Mouse (Mus musculus) natural killer cell, adult 2 months (primary cell): ENCODE data around the gene Pxk.

Experiments
- DNase-seq, 2 experiments: peaks; one replicate each; pipeline ENCODE4 v3.0.0; 2022; ENCODE audit warnings: low spot score in 2 of 2

Pxk gene

GRCm38 (mm10) chr14:8200769-8201168 lies 102.8 kb downstream of the Pxk start:
- DNase-seq: no peak

DNA sequence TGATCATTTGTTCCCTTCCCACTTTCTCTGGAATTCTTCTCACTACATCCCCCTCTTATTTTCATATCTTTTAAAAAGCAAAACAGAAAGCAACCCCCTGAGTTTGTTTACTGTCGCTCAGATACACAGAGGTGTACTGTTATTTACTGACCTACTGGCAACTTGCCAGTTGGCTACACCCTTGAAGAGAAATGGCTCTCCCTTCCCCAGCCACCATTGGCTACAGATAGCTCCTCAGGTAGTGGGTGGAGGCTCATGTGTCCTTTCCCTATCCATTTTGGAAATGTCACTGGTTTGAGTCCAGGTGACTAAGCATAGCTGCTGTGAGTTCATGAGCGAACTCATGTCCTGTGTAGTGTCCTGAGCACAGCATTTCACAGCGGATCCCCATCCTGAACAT lies 103.7 kb downstream of the Pxk start:
- DNase-seq: no peak

DNA sequence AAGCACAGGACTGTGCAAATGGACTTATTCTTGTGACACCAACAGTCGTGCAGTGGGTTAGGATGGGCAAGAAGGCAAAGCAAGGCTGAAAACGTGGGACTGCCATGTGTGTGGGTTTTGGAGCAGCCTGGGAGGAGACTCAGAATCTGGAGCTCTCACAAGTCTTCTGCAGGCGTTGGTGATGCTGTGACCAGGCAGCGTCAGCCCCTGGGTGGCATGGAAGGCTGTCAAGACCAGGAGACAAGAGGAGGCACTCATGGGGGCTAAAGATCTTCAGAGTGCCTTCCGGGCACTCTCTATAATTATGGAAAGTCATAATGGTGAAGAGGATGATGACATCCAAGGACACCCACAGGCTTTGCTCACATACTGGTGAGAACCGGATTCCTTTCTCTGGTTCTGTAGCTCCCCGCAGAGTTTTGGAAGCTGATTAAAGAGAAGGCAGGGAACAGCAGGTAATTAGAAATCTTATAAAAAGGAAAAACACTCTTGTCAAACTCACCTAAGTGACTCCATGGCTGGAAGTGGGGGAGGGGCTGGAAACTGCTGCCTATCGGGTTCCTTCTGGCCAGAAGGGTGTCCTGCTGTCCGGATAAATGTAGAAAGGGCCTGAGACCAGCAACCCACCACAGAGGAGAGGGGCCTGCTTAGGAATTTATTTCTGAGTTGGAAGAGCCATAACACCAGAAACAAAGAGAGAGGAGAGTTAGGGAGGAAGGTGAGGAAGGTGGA lies 108.3 kb downstream of the Pxk start:
- DNase-seq: no peak

DNA sequence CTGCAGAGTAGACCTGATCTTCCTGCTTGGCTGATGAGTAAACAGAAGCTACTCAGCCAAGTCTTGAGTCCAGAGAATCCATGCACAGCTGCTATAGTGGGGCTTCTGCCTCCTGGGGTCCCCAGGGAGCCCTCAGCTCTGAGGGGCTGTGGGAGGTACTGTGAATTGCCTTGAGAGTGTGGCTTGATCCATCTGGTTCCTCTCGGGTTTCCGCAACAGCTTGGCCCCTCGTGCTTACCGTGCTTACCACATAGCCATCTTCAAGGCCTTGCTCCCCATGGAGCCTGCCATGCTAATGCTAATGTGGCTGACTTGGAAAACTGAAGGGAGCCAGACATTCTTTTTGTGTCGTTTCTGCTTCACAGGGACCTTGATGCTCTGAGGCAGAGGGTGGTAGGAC lies 109.1 kb downstream of the Pxk start:
- DNase-seq: no peak

DNA sequence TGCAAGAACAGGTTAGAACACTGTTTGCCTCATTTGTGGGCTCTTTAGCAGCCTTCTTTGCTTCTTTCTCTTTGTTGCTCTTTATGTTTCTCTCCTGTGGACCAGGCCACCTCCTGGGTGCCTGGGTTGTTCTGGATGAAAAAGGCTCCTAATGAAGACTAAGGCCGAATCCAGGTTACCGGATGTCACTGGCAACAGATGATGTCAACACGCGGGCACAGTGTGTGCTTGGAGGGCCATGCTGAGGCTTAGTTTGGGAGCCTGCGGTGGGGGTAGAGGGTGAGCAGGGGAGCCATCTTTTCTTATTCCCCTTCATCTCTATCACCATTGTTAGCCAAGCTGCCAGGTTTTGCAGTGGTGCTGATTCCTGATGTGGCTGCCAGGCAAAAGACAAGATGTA lies 109.5 kb downstream of the Pxk start:
- no peak for DNase-seq

GRCm38 (mm10) chr14:8208876-8209275 lies 110.9 kb downstream of the Pxk start:
- no peak for DNase-seq

GRCm38 (mm10) chr14:8209896-8210295 lies 111.9 kb downstream of the Pxk start:
- no peak for DNase-seq

DNA sequence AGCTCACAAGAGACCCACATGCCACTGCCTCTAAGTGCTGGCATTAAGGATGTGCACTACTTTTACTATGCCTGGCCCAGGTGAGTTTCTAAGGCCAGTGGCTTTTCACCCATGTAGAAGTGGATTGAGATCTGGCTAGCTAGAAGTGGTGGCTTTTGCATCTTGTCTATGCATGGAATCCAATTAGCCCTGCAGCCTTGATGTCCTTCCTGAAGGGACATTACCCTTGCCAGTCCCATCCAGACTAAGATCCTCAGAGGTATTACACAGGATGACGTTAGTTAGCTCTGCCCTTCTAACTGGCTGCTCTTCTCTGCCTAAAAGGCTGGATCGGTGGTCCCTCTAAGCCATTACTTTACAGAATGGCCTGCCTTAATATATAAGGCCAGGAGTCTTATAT lies 115.0 kb downstream of the Pxk start:
- no peak for DNase-seq

GRCm38 (mm10) chr14:8213803-8214224 lies 115.8 kb downstream of the Pxk start, which contains the start of gene Kctd6:
Gene Kctd6 (plus strand): TSS chr14:8214140.
- DNase-seq: peak; percentile 95 to 96
